Mouse (Mus musculus) myocyte (in vitro differentiated cells): ENCODE measurements around the gene Bcr.

Source experiments
- E2F4 ChIP-seq: IDR thresholded peaks from one replicate; pipeline ENCODE4 v1.6.1; 2011; ENCODE audit warnings: mild to moderate bottlenecking, control low read depth, moderate library complexity; ENCODE audit not compliant: insufficient read depth
- MAX ChIP-seq: IDR thresholded peaks from one replicate; pipeline ENCODE4 v1.6.1; 2011; ENCODE audit warnings: low read depth, mild to moderate bottlenecking, control low read depth
- POLR2A ChIP-seq: IDR thresholded peaks from one replicate; pipeline ENCODE4 v1.6.1; 2011; ENCODE audit warnings: low read depth, mild to moderate bottlenecking, control low read depth, moderate library complexity; ENCODE audit not compliant: insufficient read length
- POLR2AphosphoS2 ChIP-seq: IDR thresholded peaks from one replicate; pipeline ENCODE4 v1.6.1; 2011; ENCODE audit warnings: low read depth, control low read depth; ENCODE audit not compliant: insufficient read length
- REST ChIP-seq: IDR thresholded peaks from one replicate; pipeline ENCODE4 v1.6.1; 2011; ENCODE audit warnings: mild to moderate bottlenecking, control low read depth, moderate library complexity; ENCODE audit not compliant: insufficient read depth, insufficient read length
- TCF12 ChIP-seq: IDR thresholded peaks from one replicate; pipeline ENCODE4 v1.6.1; 2011; ENCODE audit warnings: mild to moderate bottlenecking, control low read depth; ENCODE audit not compliant: poor library complexity, insufficient read depth, severe bottlenecking

- TF ChIP-seq POLR2A (no peak), REST (no peak), POLR2AphosphoS2 (no peak), E2F4 (no peak), MAX (no peak), TCF12 (no peak)
Observed at GRCm38 (mm10) chr10:75222611-75222998, 162.2 kb downstream of the Bcr start.
